Mouse (Mus musculus): ENCODE measurements at regions not wholly inside any gene's neighbourhood (a gene's known extent, or its start where the extent isn't known, plus 50 kb on each side); places are given as distances from the start of the nearest gene placed in this dataset.

DNA sequence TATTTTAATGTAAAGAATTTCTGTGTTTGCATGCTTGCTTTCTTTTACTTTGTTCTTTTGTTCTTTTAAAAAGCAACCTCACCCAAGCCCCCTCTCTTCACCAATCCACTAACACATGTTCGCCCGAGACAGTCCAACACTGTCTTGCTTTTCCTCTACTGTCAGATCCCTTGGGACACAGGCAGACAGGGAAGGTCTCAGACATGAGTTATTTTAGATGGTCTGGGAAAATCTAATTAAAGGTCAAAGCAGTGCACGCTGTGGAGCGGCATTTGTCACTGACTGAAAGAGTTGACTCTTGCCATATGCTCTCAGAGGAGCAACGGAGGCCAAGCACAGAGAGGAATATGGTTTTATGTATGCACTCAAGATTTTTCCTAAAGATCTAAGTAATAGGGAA, 279.6 kb downstream of the Gm11146 start:
- no peak for DNase-seq (ENCODE audit: low read depth)

DNA sequence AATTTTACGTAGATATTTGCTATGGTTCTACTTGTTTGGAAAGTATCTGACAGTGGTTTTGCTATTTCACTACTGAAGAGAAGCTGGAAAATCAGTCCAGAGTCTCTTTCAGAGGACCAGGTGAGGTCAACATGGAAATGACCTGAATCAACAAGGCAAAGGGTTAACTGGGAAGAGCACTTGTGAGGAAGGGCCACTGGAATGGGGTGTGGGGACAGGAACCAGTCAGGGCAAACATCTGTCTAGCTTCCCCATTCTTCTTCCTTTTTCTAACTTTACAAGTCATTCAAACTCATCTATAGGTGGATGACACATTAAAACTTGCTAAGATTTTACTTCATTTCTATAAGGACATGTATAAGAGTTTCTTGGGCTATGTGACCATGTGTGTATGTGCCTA, 283.7 kb downstream of the Gm11146 start:
- DNase-seq (ENCODE audit: low read depth): no peak

DNA sequence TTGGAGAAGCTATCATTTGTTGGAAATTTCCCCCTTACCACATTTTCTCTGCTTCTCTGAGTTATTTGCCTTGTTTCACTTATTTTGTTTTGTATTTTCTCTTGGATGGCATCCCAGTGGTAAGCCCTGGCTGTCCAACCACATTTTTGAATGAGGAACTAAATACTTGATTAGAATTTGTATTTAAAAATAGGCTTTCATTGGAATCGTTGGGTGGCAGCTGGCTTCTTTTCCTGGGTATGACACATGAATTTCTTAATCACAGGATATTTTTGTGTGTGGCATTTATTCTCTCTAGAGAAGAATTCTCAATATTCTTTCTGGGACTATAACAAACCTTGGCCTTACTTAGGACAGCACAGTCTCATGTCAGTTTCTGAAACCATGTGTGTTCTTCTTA, 286.5 kb downstream of the Gm11146 start:
- DNase-seq (ENCODE audit: low read depth): no peak

DNA sequence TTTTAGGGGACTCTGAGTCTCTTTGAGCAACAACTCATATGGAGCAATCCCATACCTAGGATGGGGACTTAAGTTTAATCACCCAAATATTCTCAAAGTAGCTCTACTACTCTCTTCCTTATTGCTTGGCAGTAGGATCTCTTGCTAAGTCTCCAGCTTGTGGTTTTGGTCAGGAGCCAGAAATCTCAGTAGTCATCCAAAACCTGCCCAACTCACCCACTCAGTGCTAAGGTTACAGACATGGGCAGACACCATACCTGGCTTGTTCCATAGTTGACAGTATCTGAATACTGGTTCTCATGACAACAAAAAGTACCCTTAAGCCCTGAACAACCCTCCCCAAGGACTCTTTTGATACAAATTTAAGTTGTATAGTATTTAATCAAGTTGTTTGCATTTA, 288.7 kb downstream of the Gm11146 start:
- DNase-seq (ENCODE audit: low read depth): no peak

DNA sequence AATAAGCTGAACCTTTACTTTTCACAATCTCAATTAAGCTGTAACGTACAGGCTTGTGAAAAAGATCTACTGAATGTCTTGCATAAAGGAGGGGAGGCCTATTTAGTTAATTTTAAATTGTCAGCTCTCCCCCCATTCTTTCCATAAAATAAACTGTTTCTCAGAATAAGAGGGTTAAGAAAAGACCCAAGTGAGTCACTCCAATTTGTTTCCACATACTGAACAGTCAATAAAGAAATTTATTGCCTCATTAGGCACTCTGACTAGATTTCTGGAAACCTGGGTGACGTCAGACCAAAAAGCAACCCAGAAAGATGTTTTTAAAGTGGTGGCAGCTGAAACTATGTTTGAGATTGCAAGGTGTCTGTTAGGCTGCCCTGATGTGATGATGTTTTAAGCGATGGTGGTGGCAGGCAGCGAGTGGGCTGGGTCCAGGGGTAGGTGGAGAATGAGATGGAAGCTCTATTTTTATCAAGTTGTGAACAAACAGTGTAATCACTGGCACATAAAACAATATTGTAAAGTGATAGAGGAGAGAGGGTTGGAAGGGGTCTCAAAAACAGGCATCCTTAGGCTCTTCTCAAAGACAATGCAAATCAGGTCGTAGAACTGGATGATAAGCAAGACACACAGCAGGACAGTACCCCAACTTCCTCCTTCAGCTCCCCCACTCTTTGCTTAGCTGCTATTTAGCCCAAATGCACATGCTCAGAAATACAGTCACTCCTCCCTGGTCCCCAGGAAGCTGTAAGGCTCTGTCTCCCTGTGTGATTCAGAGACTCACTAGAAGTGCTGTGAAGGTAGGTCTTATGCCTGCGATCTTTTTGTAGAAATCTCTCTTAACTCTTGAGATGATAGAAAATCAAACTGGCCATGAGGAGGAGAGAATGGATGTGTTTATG, 288.0 kb downstream of the Usp25 start:
- DNase-seq (ENCODE audit: low read depth): peak; percentile 17

- DNase-seq (ENCODE audit: low read depth): no peak
Measured at GRCm38 (mm10) chr16:77300572-77301213, 287.2 kb downstream of the Usp25 start.

DNA sequence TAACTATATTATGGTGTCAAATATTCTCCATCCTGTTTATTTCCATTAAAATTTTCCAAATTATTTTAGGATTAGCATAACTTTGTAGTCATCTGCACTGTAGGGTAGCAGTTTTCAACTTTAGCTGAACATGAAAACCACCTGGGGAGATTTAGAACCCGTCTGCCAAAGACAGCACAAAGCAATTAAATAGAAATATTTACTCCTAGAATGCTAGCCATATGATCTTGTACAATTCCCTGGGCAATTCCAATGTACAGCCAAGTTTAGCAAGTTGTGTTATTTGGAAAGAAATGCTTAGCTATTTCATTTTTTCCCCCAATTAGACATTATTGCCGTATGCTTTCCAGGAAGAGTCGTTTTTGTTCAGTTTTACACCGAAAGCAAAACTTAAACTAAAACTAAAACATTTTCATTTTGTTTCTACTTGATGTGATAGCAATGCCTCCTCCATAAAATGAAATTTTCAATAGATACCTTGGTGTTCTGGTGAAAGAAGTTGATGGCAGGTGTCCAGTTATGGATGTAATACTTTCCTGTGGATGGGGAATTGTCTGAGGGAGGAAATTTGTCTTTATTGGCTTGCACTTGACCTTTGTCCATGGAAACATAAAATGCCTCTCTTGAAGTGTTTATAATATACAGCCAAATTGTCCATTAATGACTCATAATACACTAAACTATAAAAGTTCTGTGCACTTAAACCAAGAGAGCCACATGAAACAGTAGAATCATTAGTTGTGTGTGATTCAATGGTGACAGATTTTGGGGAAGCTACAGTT, 282.3 kb downstream of the Usp25 start:
- DNase-seq (ENCODE audit: low read depth): peak; percentile 26

DNA sequence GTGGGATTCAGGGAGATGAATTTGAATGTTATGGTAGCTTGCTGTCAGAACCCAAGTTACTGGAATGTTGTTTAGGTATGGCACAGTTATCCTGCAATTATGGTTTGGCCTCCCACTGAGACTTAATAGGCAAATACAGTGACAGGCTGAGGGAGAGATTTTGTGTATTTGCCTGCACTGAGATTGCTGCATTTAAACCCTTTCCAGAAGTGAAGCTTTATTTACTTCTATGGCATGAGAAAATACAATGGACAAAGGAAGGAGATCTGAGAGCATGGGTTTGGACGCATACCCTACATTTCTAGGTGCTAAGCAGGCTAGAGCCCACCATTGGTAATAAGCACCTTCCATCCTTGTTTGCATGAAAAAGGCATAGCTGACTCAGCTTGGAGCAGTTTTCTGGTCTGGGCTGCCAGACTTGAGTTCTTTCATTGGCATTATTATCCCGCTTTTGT, 278.8 kb downstream of the Usp25 start:
- DNase-seq (ENCODE audit: low read depth): no peak

DNA sequence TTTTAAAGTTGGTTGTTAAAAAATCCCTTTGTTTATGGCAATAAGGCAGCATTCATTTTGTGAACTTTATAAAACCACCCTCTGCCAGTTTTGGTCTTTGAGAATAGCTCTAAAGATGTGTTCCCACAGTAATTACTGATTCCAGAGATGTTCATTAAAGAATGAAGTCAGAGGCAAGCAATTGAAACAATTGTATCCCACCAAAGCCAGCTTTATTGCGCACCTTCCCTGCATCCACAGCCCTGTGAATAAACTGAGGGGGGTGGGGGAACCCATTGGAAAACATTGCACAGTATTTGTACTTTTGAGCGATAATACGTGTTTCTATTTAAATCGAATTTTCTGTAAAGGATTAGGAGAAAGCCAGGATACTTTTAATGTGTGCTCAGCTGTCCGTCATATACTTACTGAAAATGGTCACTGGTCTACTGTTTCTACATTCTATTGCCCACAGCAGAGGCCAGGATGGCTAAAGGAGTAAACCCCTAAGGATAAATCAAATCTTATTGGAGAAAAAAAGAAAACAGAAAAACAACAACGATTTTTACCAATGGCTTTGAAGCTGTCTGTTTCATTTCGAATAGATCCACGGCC, 278.3 kb downstream of the Usp25 start:
- DNase-seq (ENCODE audit: low read depth): no peak

- DNase-seq (ENCODE audit: low read depth): no peak
Measured at GRCm38 (mm10) chr16:77284205-77284604, 270.7 kb downstream of the Usp25 start.

- no peak for DNase-seq (ENCODE audit: low read depth)
Measured at GRCm38 (mm10) chr16:77279916-77280315, 266.4 kb downstream of the Usp25 start.

GRCm38 (mm10) chr16:77279495-77279894, 266.0 kb downstream of the Usp25 start:
- DNase-seq (ENCODE audit: low read depth): no peak

- peak; percentile 26 for DNase-seq (ENCODE audit: low read depth)
Measured at GRCm38 (mm10) chr16:77273306-77273705, 259.8 kb downstream of the Usp25 start.

DNA sequence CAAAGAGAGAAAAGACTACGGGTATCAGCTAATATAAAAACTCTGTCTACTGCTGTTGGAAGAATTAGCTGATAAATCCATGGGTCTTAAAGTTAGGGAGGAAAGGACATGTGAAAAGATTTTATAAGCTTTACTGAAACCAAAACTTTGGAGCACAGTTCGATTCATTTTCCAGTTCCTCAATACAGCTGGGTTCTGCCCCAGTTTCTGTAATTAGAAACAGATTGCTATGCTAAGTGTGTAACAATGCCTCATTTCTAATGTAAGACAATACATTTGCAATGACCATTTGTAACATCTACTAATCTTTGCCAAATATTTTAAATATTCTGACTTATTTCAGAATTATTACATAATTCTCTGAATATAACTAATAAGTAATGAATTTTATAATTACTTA, 255.4 kb downstream of the Usp25 start:
- no peak for DNase-seq (ENCODE audit: low read depth)

DNA sequence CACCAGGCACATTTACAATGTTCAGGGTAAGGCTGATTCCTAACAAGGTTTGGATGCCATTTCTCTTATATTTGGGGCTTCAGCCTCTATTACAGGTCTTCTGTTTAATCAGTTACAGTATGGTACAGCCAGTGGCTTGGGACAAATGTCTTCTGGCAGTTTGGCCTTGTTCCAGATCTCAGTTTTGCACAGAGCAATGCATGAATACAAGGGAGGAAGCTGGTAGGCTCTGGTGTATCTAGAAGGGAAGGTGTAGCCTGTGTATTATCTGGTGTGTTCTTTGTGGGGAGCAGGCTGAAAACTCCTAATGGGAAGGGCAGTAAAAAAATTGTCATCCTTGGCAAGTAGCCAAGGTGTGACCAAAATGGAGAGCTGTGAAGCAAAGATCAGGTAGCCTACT, 254.2 kb downstream of the Usp25 start:
- DNase-seq (ENCODE audit: low read depth): no peak

GRCm38 (mm10) chr16:77252349-77252748, 238.8 kb downstream of the Usp25 start:
- peak; percentile 41 for DNase-seq (ENCODE audit: low read depth)

DNA sequence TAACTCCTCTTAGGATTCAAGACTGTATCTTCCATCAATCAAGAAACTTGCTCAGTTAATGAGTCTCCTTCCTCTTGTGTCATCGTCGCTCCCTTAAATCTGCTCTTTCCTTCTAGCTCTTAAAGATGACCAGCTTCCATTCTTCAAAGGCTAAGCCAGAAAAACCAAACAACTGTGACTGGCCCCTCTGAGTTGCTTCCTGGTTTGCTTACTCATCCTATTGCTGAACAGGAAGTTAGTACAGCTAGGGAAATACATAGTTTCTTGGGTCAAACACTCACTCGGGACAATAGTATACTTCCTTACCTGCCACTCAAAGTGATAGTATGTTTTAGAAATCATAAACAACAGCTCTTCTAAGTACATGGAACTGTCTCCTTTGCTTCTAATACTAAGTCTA, 237.9 kb downstream of the Usp25 start:
- no peak for DNase-seq (ENCODE audit: low read depth)

GRCm38 (mm10) chr16:77240876-77241275, 227.4 kb downstream of the Usp25 start:
- DNase-seq (ENCODE audit: low read depth): no peak

DNA sequence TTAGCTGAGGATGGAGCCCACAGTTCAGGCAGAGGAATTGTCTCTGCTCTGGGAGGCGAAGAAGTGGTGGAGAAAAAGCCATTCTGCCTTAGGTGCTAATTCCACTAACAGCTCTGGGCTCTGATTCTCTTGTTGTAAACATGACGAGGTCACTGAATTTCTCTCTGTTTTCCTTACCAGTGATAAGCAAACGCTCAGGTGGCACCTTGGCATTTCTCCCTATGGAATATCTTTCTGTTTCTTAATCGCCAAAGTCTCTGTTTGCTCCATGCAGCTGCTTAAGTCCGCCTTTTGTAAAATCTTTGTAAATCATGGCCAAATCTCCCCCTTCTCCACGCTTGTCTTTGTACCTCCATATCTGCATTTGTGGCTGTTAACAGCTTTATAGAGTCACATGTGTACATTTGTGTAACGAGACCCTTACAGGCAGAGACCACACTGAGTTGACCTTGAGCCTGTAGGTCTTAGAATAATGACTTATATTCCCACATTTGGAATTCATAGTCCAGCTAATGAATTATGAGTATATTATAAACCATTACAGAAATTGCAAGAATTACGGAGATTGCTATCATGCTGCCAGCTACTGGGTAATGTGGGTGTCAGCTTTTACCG, 225.8 kb downstream of the Usp25 start:
- DNase-seq (ENCODE audit: low read depth): no peak

DNA sequence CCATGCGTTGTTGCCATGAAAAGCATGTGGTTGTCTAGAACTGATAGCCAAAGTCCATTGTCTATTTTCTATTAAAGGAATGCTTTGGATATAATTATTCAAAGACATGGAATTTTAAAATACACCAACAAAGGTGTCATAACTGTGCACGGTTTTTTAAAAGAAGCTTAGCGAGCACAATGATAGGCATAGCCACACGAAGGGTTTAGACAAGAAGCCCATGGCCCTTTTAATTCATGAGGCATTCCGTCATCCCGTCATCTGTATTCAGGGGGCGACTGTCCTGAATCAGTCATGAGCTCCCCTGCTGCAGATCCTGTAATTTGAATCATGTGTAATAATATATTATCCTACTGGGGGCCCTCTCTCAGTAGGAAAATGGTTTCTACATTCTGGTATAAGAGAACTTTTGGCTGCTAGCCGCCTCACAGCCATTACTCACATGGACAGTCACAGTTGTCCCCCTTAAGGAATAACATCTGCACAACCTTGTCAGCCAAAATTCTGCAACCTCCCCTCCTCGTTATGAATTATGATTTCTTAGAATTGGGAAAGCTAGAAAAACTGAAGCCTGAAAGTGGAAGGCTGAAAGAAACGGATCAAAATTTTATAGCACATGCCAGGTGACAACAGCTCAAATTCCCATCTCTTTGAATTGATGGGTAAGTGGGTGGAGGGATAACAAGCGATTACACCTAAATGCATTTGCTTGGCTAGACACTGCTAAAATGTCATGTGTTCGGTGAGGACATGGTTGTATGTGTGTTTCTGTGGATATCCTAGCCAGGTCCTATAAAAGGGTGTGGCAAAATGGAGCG, 225.1 kb downstream of the Usp25 start:
- peak; percentile 31 for DNase-seq (ENCODE audit: low read depth)
